Mouse (Mus musculus) heart, postnatal 0 days (tissue): ENCODE measurements around the gene Tmem135.

Source experiments
- CTCF ChIP-seq: IDR thresholded peaks from 2 replicates; pipeline ENCODE4 v1.5.1; 2016; ENCODE audit warnings: antibody characterized with exemption, control low read depth, low read depth
- EP300 ChIP-seq: IDR thresholded peaks from 2 replicates; pipeline ENCODE4 v1.6.1; 2016; ENCODE audit warnings: antibody characterized with exemption, low read depth

- no peak for TF ChIP-seq CTCF
- no peak for TF ChIP-seq EP300
Measured at GRCm38 (mm10) chr7:89316112-89316511, 87.9 kb downstream of the Tmem135 start.
